Mouse (Mus musculus) right cerebral cortex, postnatal 36 days (tissue): ENCODE measurements around the gene Gipc3.
A peak's percentile ranks its signal among the peaks of the same experiment; 100 is the strongest.

Experiments
- DNase-seq, 2 experiments: peaks; one replicate each; pipeline ENCODE4 v3.0.0; 2022; ENCODE audit warnings: low spot score in 2 of 2, mixed read lengths in 1 of 2

The Gipc3 gene

GRCm38 (mm10) chr10:81342686-81343505, at the start of gene Gipc3:
Gipc3 (minus strand) TSS chr10:81343266.
- DNase-seq = no peak

GRCm38 (mm10) chr10:81392781-81393185, 49.7 kb upstream of the Gipc3 start, which contains the start of gene Smim24:
Smim24 (plus strand) TSS chr10:81393051.
- no peak for DNase-seq

GRCm38 (mm10) chr10:81392270-81392669, 49.2 kb upstream of the Gipc3 start:
- no peak for DNase-seq

- no peak for DNase-seq
Observed at GRCm38 (mm10) chr10:81390678-81390965, 47.6 kb upstream of the Gipc3 start.

- no peak for DNase-seq
Observed at GRCm38 (mm10) chr10:81389801-81390677, 47.0 kb upstream of the Gipc3 start.

GRCm38 (mm10) chr10:81389373-81389772, 46.3 kb upstream of the Gipc3 start:
- no peak for DNase-seq

GRCm38 (mm10) chr10:81388505-81389055, 45.5 kb upstream of the Gipc3 start, which contains the start of gene Gm48552:
Gm48552 (plus strand) TSS chr10:81389005.
- DNase-seq = no peak

GRCm38 (mm10) chr10:81387716-81388115, 44.6 kb upstream of the Gipc3 start:
- no peak for DNase-seq

GRCm38 (mm10) chr10:81385603-81386306, 42.7 kb upstream of the Gipc3 start:
- no peak for DNase-seq

- DNase-seq = no peak
Observed at GRCm38 (mm10) chr10:81384605-81384982, 41.5 kb upstream of the Gipc3 start.

GRCm38 (mm10) chr10:81383802-81384604, 40.9 kb upstream of the Gipc3 start, which contains the start of the genes Dohh and Gm48551:
Dohh (plus strand) TSS chr10:81384428.
Gm48551 (plus strand) TSS chr10:81384466.
- peak; percentile 98 for DNase-seq

- DNase-seq = no peak
Observed at GRCm38 (mm10) chr10:81382039-81382438, 39.0 kb upstream of the Gipc3 start.

- DNase-seq = no peak
Observed at GRCm38 (mm10) chr10:81379809-81380378, 36.8 kb upstream of the Gipc3 start.

GRCm38 (mm10) chr10:81379183-81379553, 36.1 kb upstream of the Gipc3 start:
- DNase-seq = no peak

- peak; percentile 100 for DNase-seq
Observed at GRCm38 (mm10) chr10:81378553-81379182, 35.6 kb upstream of the Gipc3 start.

- DNase-seq = no peak
Observed at GRCm38 (mm10) chr10:81377793-81378552, 34.9 kb upstream of the Gipc3 start, which contains the start of gene Fzr1. Fzr1 (minus strand) TSS chr10:81378516.

- no peak for DNase-seq
Observed at GRCm38 (mm10) chr10:81377362-81377664, 34.2 kb upstream of the Gipc3 start.

- no peak for DNase-seq
Observed at GRCm38 (mm10) chr10:81376561-81377361, 33.7 kb upstream of the Gipc3 start.

- DNase-seq = no peak
Observed at GRCm38 (mm10) chr10:81375322-81375721, 32.3 kb upstream of the Gipc3 start.
